In the genomic region with DNA sequence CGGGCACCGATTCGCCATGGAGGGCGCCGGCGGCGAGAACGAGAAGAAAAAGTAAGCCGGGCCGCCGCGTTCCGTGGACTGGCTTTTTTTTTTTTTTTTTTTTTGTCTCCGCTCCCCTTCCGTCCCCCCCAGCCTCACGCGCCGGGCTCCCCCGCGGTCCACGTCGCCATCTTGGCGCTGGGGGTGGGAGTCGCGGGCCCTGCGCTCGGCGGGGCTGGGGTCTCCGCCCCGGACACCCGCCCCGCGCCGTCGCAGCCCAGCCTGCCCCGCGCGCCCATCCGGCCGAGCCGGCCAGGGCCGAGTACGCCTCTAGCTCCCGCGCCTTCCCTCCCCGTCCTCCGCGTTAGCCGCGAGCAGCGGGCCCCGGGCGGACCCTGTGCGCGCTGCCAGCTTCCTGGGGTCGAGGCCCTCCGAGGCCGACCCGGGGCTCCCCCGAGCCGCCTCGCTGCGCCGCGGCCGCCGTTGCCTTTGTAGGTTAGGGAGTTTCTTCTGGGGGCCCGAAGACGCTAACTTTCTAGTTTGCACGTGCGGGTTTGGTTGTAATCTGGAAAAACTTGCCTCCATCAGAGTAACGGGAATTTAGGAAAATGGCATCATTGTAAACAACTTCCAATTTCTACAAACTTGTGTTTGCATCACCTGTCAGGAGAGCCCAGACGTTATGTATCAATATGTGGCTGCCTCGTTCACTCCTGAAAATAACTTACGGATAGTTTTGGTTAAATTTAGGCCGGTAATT, we compare ENCODE assay signal across 8 mouse cellular contexts. TPM values are rescaled to one million over a fixed set of nuclear protein-coding genes. Genes with fewer than 3 reads are reported as not detected.
DNase-seq lines count a peak whose midpoint lies in the region; ATAC-seq and TF ChIP-seq lines count a peak whose summit lies in the region.

No protein-coding gene starts in this region.

- no peak for TF ChIP-seq POLR2A in kidney, adult 2 months (IDR thresholded peaks at IDR 0.05; ENCODE audit: low read depth, low read length)

- peak overlapping the region; percentile 98 for H3K9ac ChIP-seq in limb, embryonic 13.5 days
- H3K9ac ChIP-seq in midbrain, embryonic 13.5 days (replicated peaks), result peak overlapping the region; percentile 91

- peak overlapping the region; percentile 97 for H3K27ac ChIP-seq in kidney, adult 2 months (ENCODE audit: insufficient read depth, low read depth, low read length)
- peak overlapping the region; percentile 99 for H3K27ac ChIP-seq in limb, embryonic 13.5 days
- H3K27ac ChIP-seq in midbrain, embryonic 13.5 days, result peak overlapping the region; percentile 96

- H3K9me3 ChIP-seq in limb, embryonic 13.5 days, result no peaks in the 10 kb centered on the region
- H3K9me3 ChIP-seq in midbrain, embryonic 13.5 days, result no peaks in the 10 kb centered on the region

- peak overlapping the region; percentile 89 for H3K4me3 ChIP-seq in kidney, adult 2 months (ENCODE audit: insufficient read depth, low read depth, low read length)
- peak overlapping the region; percentile 79 for H3K4me3 ChIP-seq in limb, embryonic 13.5 days
- peak overlapping the region; percentile 94 for H3K4me3 ChIP-seq in midbrain, embryonic 13.5 days (replicated peaks)

- WGBS in kidney, adult 2 months, result 2% methylated on average over 71 of the region's 76 CpGs
- WGBS in limb, embryonic 13.5 days, result under 1% methylated on average over 63 of the region's 76 CpGs
- 2% methylated on average over 71 of the region's 76 CpGs for WGBS in midbrain, embryonic 13.5 days

- H3K36me3 ChIP-seq in kidney, adult 2 months (ENCODE audit: control insufficient read depth, insufficient read depth, low read length), result no peaks in the 10 kb centered on the region
- no peaks in the 10 kb centered on the region for H3K36me3 ChIP-seq in limb, embryonic 13.5 days
- H3K36me3 ChIP-seq in midbrain, embryonic 13.5 days, result no peaks in the 10 kb centered on the region

- H3K4me2 ChIP-seq in limb, embryonic 13.5 days (replicated peaks), result peak overlapping the region; percentile 80
- peak overlapping the region; percentile 75 for H3K4me2 ChIP-seq in midbrain, embryonic 13.5 days (replicated peaks)

- peak; percentile 39 for DNase-seq in layer of hippocampus, adult 11-12 months (ENCODE audit: low spot score)
- no peak for DNase-seq in layer of hippocampus, adult 9-10 months (ENCODE audit: low spot score)
- peak; percentile 79 for DNase-seq in embryo, embryonic 9.5 days (ENCODE audit: extremely low spot score)
- DNase-seq in heart, adult 18-20 months, result peak; percentile 70 to 73
- DNase-seq in kidney, adult 2 months, result peak; percentile 63
- DNase-seq in spleen, postnatal 10 days (ENCODE audit: low spot score in 2 of 2), result peak; percentile 58 to 60

- peaks cover 13% of the 10 kb centered on the region for H3K4me1 ChIP-seq in kidney, adult 2 months (ENCODE audit: control insufficient read depth, insufficient read depth, low read length)
- H3K4me1 ChIP-seq in limb, embryonic 13.5 days, result peaks cover 34% of the 10 kb centered on the region
- H3K4me1 ChIP-seq in midbrain, embryonic 13.5 days (replicated peaks), result peaks cover 26% of the 10 kb centered on the region

- H3K27me3 ChIP-seq in kidney, adult 2 months (replicated peaks; ENCODE audit: control insufficient read depth, insufficient read depth, low read length), result no peaks in the 10 kb centered on the region
- no peaks in the 10 kb centered on the region for H3K27me3 ChIP-seq in limb, embryonic 13.5 days
- H3K27me3 ChIP-seq in midbrain, embryonic 13.5 days, result no peaks in the 10 kb centered on the region

- peak; percentile 57 for ATAC-seq in limb, embryonic 13.5 days (ENCODE audit: low FRiP score, low read depth)
- ATAC-seq in midbrain, embryonic 13.5 days, result peak; percentile 68

- no peak for TF ChIP-seq CTCF in kidney, adult 2 months (conservative IDR thresholded peaks at IDR 0.05; ENCODE audit: insufficient read depth, insufficient read length, low read depth, low read length)

RNA-seq across cellular contexts. Expression of a gene that starts 7.3 kb away (rescaled TPM):
- 10 to 100 TPM; 39.5 to 43.2 TPM for total RNA-seq in heart, adult 18-20 months (2021)
- 18.6 and 20.6 TPM in 2 replicates for polyA plus RNA-seq in kidney, adult 2 months (2012; rRNA removed)
- 89.8 and 91.5 TPM in 2 replicates for polyA plus RNA-seq in limb, embryonic 13.5 days (2015; fragmentation: Nextera tagmentation; extraction: Ambion mirVana)
- polyA plus RNA-seq in midbrain, embryonic 13.5 days (2015; fragmentation: Nextera tagmentation; extraction: Ambion mirVana), result 83.0 and 84.4 TPM in 2 replicates

RNA-seq across cellular contexts. Expression of a gene that starts 29.0 kb away (rescaled TPM):
- total RNA-seq in heart, adult 18-20 months (2021), result 1 to 10 TPM; 6.0 to 6.5 TPM
- not detected in 2 replicates for polyA plus RNA-seq in kidney, adult 2 months (2012; rRNA removed)
- 14.3 and 19.1 TPM in 2 replicates for polyA plus RNA-seq in limb, embryonic 13.5 days (2015; fragmentation: Nextera tagmentation; extraction: Ambion mirVana)
- 20.2 and 26.7 TPM in 2 replicates for polyA plus RNA-seq in midbrain, embryonic 13.5 days (2015; fragmentation: Nextera tagmentation; extraction: Ambion mirVana)

RNA-seq across cellular contexts. Expression of a gene that starts 55.8 kb away (rescaled TPM):
- total RNA-seq in heart, adult 18-20 months (2021), result 10 to 100 TPM; 11.0 to 11.8 TPM
- 8.2 and 9.2 TPM in 2 replicates for polyA plus RNA-seq in kidney, adult 2 months (2012; rRNA removed)
- polyA plus RNA-seq in limb, embryonic 13.5 days (2015; fragmentation: Nextera tagmentation; extraction: Ambion mirVana), result 23.8 and 23.9 TPM in 2 replicates
- polyA plus RNA-seq in midbrain, embryonic 13.5 days (2015; fragmentation: Nextera tagmentation; extraction: Ambion mirVana), result 35.4 and 36.7 TPM in 2 replicates

Comparison
In these comparisons a context has a peak if more than half of its experiments do, and no peak if none do; other contexts are left out.
1. RNA of a gene that starts 29.0 kb away (polyA plus RNA-seq): 20.2 to 26.7 TPM in midbrain, embryonic 13.5 days and 14.3 to 19.1 TPM in limb, embryonic 13.5 days; not detected in kidney, adult 2 months; every median in the first group is over 10 times any median in the second.
2. Peak in every context shown above with its lines, with median percentiles within 50 percentile points of each other: H3K27ac ChIP-seq and H3K4me3 ChIP-seq.